Mouse (Mus musculus): ENCODE data around the gene Rfx7.
"Not testable (repeated sequence)": the region's sequence is repeated elsewhere in the genome, so short reads cannot be mapped to it uniquely, and the experiment has no call there.

Rfx7 gene

DNA sequence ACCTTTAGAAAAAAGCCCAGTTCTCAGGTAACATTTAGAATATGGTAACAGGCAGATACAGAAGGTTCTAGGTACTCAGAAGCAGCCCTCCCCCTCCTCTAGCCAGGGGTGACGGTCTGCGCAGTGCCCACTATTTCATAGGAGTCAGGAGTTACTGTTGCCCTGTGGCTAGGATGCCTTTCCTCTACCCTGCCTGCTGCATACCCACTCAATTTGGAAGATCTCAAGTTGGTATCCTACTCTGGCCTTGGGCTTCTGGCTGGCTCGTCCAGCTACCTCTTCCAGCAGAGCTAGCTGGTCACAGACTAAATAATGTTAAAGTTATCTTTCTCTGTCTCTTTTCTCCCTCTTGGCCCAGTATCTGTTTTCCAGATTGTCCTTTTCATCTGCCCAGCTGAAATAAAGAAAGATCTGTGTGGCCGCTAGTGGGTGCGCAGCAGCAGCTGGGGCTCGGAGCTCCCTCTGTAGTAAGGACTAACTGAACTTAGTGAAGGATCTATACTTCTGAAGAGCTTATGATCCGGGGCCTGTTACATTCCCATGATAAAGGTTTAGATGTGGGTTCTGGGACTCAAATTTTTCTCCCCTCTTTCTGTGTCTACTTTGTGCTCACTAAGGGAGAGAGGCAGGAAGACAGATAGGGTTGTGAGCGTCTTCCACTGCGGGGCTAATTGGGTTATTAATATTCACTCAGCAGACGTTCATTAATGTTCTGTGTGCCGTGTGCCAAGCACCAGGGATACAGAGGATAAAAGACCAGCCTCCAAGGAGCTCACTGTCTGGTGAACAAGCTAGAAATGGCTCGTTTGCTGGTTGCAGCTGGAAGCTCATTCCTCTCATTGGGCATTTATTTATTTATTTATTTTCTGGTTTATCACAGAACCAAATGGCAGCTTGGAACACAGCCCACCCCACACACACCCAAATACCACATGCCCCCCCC, 132.6 kb downstream of the Rfx7 start:
- DNase-seq (ENCODE audit: low spot score), result peak; percentile 46

DNA sequence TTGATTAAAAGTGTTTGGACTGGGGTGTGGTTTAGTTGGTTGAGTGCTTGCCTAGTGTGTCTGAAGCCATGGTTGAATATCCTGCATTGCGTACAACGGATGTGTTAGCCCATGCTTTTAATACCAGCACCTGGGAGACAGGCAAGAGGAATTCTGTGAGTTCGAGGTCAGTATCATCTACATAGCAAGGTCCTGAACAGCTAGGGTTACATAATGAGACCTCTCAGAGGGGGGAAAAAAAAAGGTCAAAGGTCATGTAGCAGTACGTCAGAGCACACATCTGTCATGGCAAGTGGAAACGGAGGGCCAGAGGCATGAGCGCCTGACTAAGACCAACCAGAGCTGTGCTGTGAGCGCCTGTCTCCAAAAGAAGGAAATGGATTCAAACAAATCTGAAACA, 133.5 kb downstream of the Rfx7 start:
- no peak for DNase-seq (ENCODE audit: low spot score)

DNA sequence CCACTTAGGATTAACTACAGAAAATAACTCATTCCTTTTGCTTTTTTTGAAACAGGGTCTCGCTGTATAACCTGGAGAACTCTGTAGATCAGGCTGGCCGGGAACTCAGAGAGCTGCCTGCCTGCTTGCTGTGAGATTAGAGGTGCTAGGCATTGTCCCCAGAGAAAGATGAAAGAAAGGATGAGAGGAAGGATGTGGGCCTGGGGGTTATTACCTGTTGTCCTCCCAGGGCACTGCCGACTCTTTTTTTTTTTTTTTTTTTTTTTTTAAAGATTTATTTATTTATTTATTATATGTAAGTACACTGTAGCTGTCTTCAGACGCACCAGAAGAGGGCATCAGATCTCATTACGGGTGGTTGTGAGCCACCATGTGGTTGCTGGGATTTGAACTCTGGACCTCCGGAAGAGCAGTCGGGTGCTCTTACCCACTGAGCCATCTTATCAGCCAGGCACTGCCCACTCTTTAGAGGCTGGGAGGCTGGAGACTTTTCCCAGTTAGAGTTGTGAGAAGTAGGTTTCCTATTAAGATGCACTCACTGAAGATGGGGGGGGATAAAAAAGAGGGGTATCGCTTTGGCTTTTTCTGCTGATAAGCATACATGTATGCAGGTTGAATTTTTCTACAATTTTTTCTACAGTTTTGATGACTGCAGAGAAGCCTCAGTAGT, 134.4 kb downstream of the Rfx7 start:
- not testable (repeated sequence) for DNase-seq (ENCODE audit: low spot score)

DNA sequence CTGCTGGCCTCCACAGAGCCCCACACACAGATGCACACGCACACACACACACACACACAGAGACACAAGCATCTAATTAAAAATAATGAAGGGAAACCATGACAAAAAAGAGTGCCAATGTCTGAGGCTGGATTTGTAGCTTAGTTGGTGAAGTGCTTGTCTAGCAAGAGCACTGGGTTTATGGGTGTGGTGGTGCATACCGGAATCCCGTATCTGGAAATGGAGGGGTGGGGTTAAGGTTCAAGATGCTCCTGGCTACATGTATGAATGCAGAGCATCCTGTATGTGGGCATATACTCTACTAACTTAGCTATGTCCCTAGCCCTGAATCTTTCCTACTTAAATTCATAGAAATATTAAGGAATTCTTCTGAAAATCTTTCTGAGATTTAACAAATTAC, 135.1 kb downstream of the Rfx7 start:
- DNase-seq (ENCODE audit: low spot score), result no peak

DNA sequence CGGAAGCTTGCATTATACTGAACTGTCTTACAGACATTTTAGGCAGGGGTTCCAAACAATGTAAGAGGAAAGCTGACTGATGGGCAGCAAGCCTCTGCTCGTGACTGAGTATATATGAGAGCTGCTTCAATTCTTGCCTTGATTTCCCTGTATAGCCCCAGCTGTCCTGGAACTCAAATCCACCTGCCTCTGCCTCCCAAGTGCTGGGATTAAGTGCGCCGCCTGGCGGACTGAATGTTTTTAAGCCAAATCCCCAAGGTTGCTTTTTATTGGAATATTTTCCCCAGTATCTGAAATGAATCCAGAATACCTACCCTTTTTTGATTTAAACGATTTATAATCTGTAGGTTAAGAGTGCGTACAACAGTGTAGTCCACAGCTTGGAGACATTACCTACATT, 137.3 kb downstream of the Rfx7 start:
- DNase-seq (ENCODE audit: low spot score), result no peak

DNA sequence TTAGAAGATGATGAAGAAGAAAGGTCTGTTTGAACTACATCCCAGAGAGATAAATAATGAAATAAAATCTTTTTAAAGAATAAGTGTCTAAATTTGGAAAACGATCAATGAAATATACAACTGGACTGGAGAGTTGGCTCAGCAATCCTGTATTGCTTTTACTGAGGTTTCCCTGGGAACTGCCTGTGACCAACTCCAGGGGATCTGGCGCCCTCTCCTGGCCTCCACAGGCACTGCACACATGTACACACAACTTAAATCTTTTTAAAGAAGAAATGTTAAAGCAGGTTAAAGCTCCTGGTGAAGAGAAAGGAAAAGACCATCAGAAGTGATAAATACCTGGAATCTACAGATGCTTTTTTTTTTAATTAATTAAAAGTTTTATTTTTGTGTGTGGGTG, 140.3 kb downstream of the Rfx7 start:
- DNase-seq (ENCODE audit: low spot score), result peak; percentile 76
